Mouse (Mus musculus): ENCODE data around the gene Slc25a14.

Gene Slc25a14

GRCm38 (mm10) chrX:48623379-48624053, at the start of gene Slc25a14:
TSS of gene Slc25a14 (plus strand) at chrX:48623413.
- peak; percentile 100 for ATAC-seq (ENCODE audit: insufficient number of reproducible peaks, low FRiP score, low TSS enrichment)

GRCm38 (mm10) chrX:48583332-48583731, 39.9 kb upstream of the Slc25a14 start:
- no peak for ATAC-seq (ENCODE audit: insufficient number of reproducible peaks, low FRiP score, low TSS enrichment)

- no peak; the same call in 1 of the 2 replicates for ATAC-seq (ENCODE audit: insufficient number of reproducible peaks, low FRiP score, low TSS enrichment)
These were observed 29.5 kb upstream of the Slc25a14 start for GRCm38 (mm10) chrX:48593721-48594098.

GRCm38 (mm10) chrX:48594099-48594760, 29.0 kb upstream of the Slc25a14 start, which contains the start of gene Zfp280c:
TSS of gene Zfp280c (minus strand) at chrX:48594504.
- ATAC-seq (ENCODE audit: insufficient number of reproducible peaks, low FRiP score, low TSS enrichment), result peak; percentile 89

DNA sequence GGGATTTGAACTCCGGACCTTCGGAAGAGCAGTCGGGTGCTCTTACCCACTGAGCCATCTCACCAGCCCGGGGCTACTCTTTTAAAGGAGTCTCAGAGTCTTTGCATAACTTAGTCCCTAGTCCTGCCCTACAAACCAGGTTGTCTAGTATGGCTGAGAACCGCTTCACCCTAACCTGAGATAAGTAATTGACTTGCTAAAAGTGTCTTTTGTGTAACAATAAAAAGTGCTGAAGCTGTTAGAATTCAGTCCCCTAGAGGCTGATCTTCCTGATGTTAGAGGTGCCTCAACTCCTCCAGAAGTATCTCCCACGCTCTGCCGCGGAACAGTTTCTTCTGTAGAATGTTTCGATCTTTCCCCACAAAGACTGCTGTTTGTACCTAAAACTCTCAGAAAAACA, 27.2 kb upstream of the Slc25a14 start:
- ATAC-seq (ENCODE audit: insufficient number of reproducible peaks, low FRiP score, low TSS enrichment), result no peak

DNA sequence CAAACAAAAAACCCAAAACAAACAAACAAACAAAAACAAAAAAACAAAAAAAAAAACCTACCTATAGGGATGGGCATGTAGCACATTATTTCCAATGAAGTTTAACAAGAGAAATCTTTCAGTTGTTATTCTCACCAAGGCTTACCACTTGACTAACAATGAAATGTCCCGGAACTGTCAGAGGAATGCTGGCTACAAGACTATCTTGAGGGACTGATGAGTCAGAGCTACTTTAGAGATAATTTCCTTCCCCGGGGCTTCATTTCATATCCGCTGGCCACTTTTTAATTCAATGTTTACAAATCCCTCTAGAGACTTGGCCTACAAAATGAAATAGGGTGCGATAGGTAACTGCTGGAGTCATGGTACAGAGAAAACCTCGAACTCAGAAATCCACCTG, 26.3 kb upstream of the Slc25a14 start:
- no peak for ATAC-seq (ENCODE audit: insufficient number of reproducible peaks, low FRiP score, low TSS enrichment)

DNA sequence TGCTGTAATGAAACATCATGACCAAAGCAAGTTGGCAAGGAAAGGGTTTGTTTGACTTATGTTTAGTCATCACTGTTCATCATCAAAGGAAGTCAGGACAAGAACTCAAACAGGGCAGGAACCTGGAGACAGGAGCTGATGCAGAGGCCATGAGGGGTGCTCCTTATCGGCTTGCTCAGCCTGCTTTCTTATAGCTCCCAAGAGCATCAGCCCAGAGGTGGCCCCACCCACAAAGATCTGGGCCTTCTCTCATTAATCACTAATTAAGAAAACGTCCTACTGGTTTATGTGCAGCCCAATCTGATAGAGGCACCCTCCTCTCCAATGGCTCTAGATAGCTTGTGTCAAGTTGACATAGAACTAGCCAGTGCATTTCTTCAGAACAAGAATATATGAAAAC, 18.3 kb upstream of the Slc25a14 start:
- ATAC-seq (ENCODE audit: insufficient number of reproducible peaks, low FRiP score, low TSS enrichment), result no peak

GRCm38 (mm10) chrX:48623049-48623378, 199 bp upstream of the Slc25a14 start:
- no peak for ATAC-seq (ENCODE audit: insufficient number of reproducible peaks, low FRiP score, low TSS enrichment)

- no peak for ATAC-seq (ENCODE audit: insufficient number of reproducible peaks, low FRiP score, low TSS enrichment)
These were observed 824 bp downstream of the Slc25a14 start for GRCm38 (mm10) chrX:48624054-48624420.

- no peak for ATAC-seq (ENCODE audit: insufficient number of reproducible peaks, low FRiP score, low TSS enrichment)
These were observed 13.8 kb downstream of the Slc25a14 start for GRCm38 (mm10) chrX:48637032-48637431.

DNA sequence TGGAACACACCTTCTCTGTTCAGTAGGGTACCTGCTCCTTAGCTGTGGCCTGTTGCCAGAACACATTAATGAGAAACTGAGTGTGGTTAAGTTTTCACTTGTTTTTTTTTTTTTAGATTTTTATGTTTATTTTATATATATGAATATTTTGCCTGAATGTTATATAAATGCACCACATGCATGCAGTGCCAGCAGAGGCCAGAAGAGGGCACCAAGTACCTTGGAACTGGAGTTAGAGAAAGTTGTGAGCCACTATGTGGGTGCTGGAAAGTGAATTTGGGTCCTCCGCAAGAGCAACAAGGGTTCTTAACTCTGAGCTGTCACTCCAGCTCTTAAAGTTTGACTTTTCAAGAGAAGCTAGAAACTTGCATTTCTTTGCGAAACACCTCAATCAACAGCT, 20.9 kb downstream of the Slc25a14 start:
- no peak for ATAC-seq (ENCODE audit: insufficient number of reproducible peaks, low FRiP score, low TSS enrichment)

- no peak for ATAC-seq (ENCODE audit: insufficient number of reproducible peaks, low FRiP score, low TSS enrichment)
These were observed 43.6 kb downstream of the Slc25a14 start for GRCm38 (mm10) chrX:48666807-48667206.

- no peak for ATAC-seq (ENCODE audit: insufficient number of reproducible peaks, low FRiP score, low TSS enrichment)
These were observed 46.4 kb downstream of the Slc25a14 start for GRCm38 (mm10) chrX:48669588-48669987.

GRCm38 (mm10) chrX:48671714-48672113, 48.5 kb downstream of the Slc25a14 start:
- no peak for ATAC-seq (ENCODE audit: insufficient number of reproducible peaks, low FRiP score, low TSS enrichment)

DNA sequence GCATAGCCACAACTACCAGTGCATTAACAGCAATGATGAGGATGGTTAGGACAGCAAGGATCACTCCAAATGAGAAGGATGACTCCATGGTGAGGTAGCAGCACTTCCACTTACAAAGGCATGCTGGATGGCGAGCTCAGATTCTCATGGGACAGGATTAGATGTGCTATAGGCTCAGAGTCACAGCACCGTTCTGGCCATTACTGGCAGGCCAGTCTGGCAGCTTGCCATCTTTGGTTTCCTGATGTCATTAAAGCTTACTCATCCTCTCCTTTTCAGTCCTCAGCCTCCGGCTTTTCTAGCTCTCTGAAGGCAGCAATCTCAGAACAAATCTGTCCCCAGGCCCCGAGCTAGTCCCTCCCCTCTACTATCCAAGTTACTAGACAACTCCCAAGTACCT, 51.0 kb downstream of the Slc25a14 start, which contains the start of gene Gpr119:
Gene Gpr119, minus strand, starts transcription at position 308 of the 400 bp plus-strand sequence.
- ATAC-seq (ENCODE audit: insufficient number of reproducible peaks, low FRiP score, low TSS enrichment), result no peak

- no peak for ATAC-seq (ENCODE audit: insufficient number of reproducible peaks, low FRiP score, low TSS enrichment)
These were observed 60.2 kb downstream of the Slc25a14 start for GRCm38 (mm10) chrX:48683451-48683850.

- ATAC-seq (ENCODE audit: insufficient number of reproducible peaks, low FRiP score, low TSS enrichment), result no peak
These were observed 60.6 kb downstream of the Slc25a14 start for GRCm38 (mm10) chrX:48683857-48684256.

GRCm38 (mm10) chrX:48694460-48694859, 71.2 kb downstream of the Slc25a14 start:
- peak; percentile 69; the same call in 1 of the 2 replicates for ATAC-seq (ENCODE audit: insufficient number of reproducible peaks, low FRiP score, low TSS enrichment)

DNA sequence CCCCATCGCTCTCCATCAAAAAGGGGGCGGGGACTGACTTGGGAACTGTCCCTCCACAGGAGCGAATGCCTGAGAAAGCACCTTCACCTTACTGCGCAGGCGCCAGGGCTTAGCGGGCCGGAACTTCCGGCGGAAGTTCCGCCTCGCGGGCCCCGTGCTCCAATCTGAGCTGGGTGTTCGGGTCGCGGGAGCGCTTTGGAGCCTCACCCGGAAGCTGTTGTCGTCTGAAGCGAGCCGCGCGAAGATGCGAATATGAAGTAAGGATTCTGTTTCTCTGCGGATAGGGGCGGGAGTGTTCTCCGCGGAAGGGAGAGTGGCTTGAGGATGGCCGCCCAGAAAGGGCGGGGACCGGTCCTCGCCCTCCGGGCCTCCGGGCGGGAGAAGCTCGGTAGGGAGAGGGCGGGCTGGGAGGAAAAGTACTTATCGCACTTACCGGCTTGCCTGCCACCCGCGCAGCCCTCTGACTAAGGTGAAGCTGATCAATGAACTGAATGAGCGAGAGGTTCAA, 71.7 kb downstream of the Slc25a14 start, which contains the start of gene Rbmx2:
Gene Rbmx2, plus strand, starts transcription at position 141 of the 508 bp plus-strand sequence.
- peak; percentile 99 for ATAC-seq (ENCODE audit: insufficient number of reproducible peaks, low FRiP score, low TSS enrichment)

- ATAC-seq (ENCODE audit: insufficient number of reproducible peaks, low FRiP score, low TSS enrichment), result no peak
These were observed 86.5 kb downstream of the Slc25a14 start for GRCm38 (mm10) chrX:48709701-48710100.

Data from cerebellum, adult (tissue).